Mouse (Mus musculus) lung, adult 2 months (tissue): Measurements from ENCODE around the gene Palmd.

Experiments used
- CTCF ChIP-seq: fragments of 200-500 bp; IDR thresholded peaks from 2 replicates; pipeline ENCODE4 v1.5.1; 2011; ENCODE audit warnings: mild to moderate bottlenecking, low read length, control low read depth; ENCODE audit not compliant: insufficient read depth
- POLR2A ChIP-seq: fragments of 200-500 bp; IDR thresholded peaks from 2 replicates; pipeline ENCODE4 v1.6.1; 2011; ENCODE audit warnings: low read depth, mild to moderate bottlenecking, control low read depth, low read length, borderline replicate concordance; ENCODE audit errors: extremely low read depth

DNA sequence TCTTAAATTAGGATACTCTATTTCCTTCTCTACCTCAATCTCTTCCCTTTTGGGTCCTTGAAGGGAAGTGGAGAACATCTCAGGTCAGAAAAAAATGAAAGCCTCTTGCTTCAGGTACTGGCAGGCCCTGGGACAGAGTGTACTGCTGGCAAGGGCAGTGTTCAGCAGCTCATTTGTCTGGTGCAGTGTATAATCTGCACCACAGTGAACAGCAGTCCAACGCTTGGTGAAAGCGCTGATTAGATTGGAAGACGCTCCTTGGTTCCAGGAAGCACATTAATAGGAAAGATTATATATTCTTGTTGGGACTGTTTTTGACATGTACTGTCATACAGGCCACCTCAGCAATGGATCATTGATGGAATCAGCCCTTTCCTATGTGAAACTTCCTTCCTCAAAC, 17.3 kb downstream of the Palmd start:
- TF ChIP-seq POLR2A (no peak), CTCF (no peak)
